Mouse (Mus musculus): ENCODE results near the gene Cope.
A peak's percentile ranks its signal among the peaks of the same experiment; 100 is the strongest.

Cope gene

DNA sequence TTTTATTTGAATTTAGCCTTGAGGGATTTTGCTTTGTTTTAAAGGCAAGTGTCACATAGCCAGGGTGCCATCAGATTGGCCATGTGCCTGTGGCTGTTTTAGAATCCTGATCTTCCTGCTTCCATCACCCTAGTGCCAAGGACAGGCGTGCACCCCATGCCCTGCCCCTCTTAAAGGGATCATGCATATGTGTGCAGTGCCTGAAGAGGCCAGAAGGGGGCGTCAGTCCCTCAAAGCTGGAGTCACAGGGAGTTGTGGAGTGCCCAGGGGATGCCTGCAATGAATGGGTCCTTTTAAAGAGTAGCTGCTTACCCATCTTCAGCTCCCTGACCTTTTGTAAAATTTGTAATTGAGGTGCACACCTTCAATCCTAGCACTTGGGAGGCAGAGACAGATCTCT, 7.0 kb downstream of the Cope start:
- no peak for DNase-seq (ENCODE audit: low read depth, low spot score)

DNA sequence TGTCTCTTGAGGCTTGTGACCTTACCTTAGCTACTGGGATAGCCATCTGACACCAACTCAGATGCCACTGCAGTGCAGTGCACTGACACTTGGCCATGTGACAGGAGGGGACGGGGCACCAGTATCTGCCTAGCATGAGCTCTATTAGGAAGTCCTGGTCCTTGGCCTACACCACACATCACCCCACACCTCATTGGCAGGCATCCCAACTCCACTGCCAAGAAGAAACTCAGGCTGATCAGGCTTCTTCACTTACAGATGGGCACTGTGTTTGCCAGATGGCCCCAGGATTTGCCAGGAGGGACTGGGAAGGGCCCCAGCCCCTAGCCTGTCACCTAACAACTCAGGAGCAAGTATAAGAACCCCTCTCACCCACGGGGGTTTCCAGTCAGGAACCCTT, 11.1 kb downstream of the Cope start:
- no peak for DNase-seq (ENCODE audit: low read depth, low spot score)

DNA sequence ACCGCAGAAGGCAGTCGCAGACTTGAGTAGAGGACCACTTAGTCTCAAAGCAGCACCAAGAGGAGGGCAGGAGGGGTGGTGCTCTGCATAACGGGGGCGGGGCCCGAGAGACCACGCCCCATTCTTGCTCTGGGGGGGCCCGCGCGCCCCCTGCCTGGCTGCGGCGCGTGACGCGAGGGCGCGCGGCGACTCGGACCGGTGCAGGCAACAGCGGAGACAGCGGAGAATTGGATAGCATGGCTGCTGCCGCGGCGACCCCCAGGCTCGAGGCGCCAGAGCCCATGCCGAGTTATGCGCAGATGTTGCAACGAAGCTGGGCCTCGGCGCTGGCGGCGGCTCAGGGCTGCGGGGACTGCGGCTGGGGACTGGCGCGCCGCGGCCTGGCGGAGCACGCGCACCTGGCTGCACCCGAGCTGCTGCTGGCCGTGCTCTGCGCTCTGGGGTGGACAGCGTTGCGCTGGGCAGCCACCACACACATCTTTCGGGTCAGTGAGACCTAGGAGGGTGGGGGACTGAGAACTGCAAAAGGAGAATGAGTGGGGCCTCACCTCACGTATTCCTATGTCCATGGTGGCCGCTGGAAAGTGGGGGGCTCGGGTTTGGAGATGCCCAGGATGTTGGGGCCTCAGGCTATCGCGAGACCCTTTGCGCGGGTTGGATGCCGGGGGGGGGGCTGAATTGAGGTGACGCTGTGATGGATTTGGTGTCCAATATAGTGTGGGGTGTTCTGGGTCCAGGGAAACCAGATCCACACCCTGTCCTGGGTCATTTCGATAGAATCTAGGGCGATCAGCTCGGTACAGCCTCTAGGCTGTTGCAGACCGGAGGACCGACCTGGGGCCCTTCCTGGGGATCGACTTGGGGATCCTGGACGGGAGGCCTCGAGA, 13.5 kb downstream of the Cope start, which contains the start of gene Cers1:
Gene Cers1, plus strand, starts transcription at position 152 of the 887 bp plus-strand sequence.
- DNase-seq (ENCODE audit: low read depth, low spot score) = peak; percentile 37

- no peak for DNase-seq (ENCODE audit: low read depth, low spot score)
Measured at GRCm38 (mm10) chr8:70316511-70317504, 14.5 kb downstream of the Cope start.

DNA sequence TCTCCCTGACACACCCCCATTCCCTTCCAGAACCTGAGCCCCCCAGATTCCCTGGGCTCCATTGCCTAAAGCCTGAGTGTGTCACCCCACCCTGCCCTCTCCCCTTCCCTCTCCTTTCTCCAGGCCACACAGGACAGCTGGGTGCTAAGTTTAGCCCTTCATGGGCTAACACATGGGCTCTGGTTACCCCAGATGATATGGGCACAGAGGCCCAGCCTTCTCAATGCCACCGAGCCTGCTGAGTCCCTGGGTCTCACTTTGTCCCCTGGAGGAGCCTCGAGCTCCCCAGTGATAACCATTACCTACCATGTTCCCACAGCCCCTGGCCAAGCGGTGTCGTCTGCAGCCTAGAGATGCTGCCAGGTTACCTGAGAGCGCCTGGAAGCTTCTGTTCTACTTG, 15.6 kb downstream of the Cope start:
- no peak for DNase-seq (ENCODE audit: low read depth, low spot score)

GRCm38 (mm10) chr8:70323716-70324115, 21.4 kb downstream of the Cope start:
- DNase-seq (ENCODE audit: low read depth, low spot score) = no peak

GRCm38 (mm10) chr8:70327512-70327911, 25.2 kb downstream of the Cope start:
- DNase-seq (ENCODE audit: low read depth, low spot score) = no peak

DNA sequence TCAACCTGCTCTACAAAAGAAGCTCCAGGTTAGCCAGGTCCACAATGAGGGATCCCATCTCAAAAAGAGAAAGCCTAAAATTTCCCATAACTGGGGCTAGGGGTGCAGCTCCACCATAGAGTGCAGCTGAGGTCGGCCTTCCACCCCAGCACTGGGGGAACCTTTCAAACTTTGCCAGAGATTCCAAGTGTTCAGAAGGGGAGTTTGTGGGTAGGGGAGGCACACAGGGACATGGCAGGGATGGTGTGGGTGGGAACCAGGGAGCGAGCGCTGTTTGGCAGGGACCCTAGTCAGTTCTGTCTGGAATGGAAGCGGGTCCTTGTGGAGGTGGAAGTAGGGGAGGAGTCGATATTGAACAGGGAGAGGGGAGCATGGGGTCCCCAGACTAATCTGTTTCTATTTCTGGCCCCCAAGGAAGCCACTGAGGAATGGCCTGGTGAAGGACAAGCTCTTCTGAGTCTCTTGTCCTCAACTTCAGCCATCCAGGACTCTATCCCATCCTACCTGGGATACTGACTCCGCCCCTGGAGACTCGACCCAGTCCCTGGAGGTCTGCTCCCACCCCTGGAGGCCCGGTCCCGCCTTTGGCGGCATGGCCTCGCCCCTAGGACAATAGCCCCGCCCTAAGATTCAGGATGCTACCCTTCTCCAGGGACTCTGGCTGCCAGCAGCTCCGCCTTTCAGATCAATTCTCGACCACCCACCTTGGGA, 27.0 kb downstream of the Cope start, which contains the start of gene Gdf1:
Gene Gdf1, plus strand, starts transcription at position 694 of the 711 bp plus-strand sequence.
- DNase-seq (ENCODE audit: low read depth, low spot score) = no peak

DNA sequence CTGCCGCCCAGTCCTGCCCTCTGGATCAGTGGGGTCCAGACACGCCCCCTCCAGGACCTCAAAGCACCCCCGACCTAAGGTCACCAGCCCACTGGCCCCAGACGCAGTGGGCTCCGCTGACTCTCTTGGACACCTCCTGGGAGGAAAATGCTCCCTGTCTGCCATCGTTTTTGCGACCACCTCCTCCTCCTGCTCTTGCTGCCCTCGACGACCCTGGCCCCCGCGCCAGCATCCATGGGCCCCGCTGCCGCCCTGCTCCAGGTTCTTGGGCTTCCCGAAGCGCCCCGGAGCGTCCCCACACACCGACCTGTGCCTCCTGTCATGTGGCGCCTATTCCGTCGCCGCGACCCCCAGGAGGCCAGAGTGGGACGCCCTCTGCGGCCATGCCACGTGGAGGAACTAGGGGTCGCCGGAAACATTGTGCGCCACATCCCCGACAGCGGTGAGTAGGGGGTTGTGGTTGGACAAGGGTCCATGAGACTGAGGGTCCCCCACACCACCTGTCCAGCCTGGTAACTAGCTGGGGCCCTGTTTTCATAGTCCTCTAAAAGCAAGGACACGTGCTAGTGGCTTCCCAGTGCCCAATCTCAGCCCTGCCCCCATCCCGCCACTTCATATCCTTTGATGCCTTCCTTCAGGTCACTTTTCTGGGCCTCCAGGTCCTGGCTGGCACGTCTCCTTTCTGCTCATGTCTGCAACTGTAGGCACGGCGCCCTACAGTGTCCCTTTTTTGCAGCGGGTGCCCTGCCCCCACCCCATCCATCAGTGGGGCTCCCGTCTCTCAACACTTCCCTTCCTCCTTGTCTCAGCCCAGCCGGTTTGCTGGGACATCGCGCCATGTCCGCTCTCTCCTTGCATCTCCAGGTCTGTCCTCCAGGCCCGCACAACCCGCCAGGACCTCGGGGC, 27.8 kb downstream of the Cope start:
- DNase-seq (ENCODE audit: low read depth, low spot score) = no peak

DNA sequence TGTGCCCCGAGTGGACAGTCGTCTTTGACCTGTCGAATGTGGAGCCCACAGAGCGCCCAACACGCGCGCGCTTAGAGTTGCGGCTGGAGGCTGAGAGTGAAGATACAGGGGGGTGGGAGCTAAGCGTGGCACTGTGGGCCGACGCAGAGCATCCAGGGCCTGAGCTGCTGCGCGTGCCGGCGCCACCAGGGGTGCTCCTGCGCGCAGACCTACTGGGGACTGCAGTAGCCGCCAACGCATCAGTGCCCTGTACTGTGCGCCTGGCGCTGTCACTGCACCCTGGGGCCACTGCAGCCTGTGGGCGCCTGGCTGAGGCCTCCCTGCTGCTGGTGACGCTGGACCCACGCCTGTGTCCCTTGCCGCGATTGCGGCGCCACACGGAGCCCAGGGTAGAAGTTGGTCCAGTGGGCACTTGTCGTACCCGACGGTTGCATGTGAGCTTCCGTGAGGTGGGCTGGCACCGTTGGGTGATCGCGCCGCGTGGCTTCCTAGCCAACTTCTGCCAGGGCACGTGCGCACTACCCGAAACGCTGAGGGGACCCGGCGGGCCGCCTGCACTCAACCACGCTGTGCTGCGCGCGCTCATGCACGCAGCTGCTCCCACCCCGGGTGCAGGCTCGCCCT, 28.5 kb downstream of the Cope start:
- no peak for DNase-seq (ENCODE audit: low read depth, low spot score)

GRCm38 (mm10) chr8:70331526-70331925, 29.2 kb downstream of the Cope start:
- no peak for DNase-seq (ENCODE audit: low read depth, low spot score)

- no peak for DNase-seq (ENCODE audit: low read depth, low spot score)
Measured at GRCm38 (mm10) chr8:70332070-70332877, 30.0 kb downstream of the Cope start.

GRCm38 (mm10) chr8:70332878-70333202, 30.5 kb downstream of the Cope start:
- no peak for DNase-seq (ENCODE audit: low read depth, low spot score)

DNA sequence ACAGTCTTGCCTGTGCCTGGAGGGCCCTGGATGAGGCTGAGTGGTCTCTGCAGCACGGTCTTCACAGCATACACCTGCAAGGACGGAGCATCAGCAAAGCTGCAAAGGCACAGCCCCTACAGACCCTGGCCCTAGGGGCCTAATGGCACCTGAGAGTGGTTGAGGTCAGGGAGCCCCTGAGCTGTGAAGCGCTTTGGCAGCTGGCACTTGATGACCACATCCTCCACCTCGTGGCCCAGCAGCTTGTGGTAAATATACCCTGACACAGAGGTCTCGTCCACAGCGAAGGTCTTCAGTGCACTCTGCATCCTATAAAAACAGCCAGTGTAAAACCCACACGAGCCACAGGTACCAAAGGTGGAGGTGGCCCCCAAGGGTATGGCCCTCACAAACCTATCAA, 36.6 kb downstream of the Cope start:
- no peak for DNase-seq (ENCODE audit: low read depth, low spot score)

DNA sequence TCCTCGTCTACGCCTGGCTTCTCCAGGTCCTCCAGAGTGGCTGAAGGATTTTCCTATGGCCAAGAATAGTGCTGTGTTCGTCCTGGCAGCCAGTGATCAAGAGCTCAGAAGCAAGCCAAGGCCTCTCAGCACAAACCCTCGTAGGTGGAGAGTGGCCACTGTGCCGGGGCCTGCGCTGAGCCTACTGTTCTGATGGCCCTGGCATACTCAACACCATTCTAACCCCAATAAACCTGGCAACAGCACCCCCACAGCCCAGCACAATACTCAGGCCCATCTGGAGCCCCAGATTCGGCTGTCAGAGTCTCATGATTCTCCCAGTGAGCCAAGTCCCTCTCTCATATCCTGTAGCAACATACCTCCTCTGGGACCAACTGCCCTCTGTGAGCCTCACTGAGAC, 38.3 kb downstream of the Cope start:
- no peak for DNase-seq (ENCODE audit: low read depth, low spot score)

GRCm38 (mm10) chr8:70342007-70342406, 39.7 kb downstream of the Cope start:
- DNase-seq (ENCODE audit: low read depth, low spot score) = no peak

DNA sequence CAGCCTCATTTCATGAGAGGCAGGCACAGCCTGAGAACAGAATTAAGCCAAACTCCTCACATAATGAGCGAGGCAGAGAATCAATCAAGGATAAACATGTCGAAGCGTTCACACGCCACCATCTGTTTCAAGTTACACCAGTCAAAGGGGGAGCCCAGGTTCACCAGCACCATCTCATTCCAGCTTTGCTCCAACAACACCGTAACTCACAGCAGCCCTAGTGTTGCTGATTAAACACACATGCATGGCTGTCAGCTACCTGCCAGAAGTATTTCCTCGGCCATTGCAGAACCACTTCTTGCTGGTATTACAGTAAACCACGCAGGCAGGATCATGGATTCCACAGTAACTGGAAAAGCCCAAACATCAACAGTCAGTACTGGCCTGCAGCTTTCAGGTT, 40.8 kb downstream of the Cope start:
- no peak for DNase-seq (ENCODE audit: low read depth, low spot score)

- no peak for DNase-seq (ENCODE audit: low read depth, low spot score)
Measured at GRCm38 (mm10) chr8:70343696-70344095, 41.4 kb downstream of the Cope start.

- no peak for DNase-seq (ENCODE audit: low read depth, low spot score)
Measured at GRCm38 (mm10) chr8:70344279-70344678, 42.0 kb downstream of the Cope start.
